Mouse (Mus musculus): Measurements from ENCODE around the gene Ppp1r9a. TPM values are rescaled to one million over a fixed set of nuclear protein-coding genes. Genes with fewer than 3 reads are reported as not detected.

The Ppp1r9a gene
- polyA plus RNA-seq, 2 experiments: 18.9 to 33.8 TPM

DNA sequence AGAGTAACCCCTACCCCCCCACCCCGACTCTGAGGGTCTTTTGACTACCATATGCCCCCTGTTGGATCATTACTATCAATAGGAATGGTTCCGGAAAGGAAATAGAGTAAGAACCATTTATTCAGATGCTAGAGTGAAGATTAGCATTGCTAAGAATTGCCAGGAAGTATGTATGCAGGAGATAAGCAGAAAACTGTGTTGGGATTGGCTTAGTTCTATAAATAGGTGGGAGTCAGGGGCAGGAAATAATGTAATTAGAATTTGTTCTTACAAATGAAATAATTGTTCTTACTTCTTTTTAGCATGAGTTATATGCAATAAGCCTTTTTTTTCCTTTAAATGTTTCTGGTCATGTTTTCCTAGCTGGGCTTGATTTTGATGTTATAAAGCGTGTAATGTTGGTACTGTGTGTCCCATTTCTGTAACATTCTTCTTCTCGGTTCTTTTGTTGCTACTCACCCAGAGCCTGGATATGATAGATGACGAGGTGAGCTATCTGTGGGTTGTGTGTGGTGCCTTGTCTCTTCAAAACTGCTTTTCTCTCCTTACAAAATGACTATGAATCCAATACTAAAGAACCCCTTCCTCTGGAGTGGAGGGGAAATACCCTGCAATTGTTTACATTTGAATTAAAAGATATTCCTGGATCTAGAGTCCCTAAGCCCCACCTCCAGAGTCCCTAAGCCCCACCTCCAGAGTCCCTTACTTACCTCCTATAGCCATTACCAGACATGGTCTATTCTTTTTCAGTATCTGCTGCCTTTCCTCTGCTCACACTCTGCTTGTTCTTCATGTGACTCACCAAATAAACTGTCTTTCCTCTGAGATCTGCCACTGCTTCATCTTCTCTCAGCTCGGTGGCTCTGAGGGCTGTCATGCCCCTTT is 254.1 kb downstream of the Ppp1r9a start:
- Histone ChIP-seq H3K4me3 (replicated peaks; ENCODE audit: low read length) (no peak overlapping the region), H3K9me3 (ENCODE audit: control insufficient read depth, low read length) (no peaks in the 10 kb centered on the region), H3K36me3 (ENCODE audit: control insufficient read depth, insufficient read depth, low read length) (peaks cover 8% of the 10 kb centered on the region), H3K27ac (replicated peaks; ENCODE audit: low read depth, low read length) (no peak overlapping the region), H3K4me1 (ENCODE audit: control insufficient read depth, insufficient read depth, low read length) (no peaks in the 10 kb centered on the region), H3K27me3 (ENCODE audit: control insufficient read depth, insufficient read depth, low read length) (no peaks in the 10 kb centered on the region), H3K9ac (ENCODE audit: low read depth, low read length, severe bottlenecking) (no peak overlapping the region), H3K4me2 (replicated peaks; ENCODE audit: low read depth, low read length, severe bottlenecking) (no peak overlapping the region)
- ATAC-seq (ENCODE audit: low FRiP score, low read depth) (no peak), DNase-seq (ENCODE audit: low spot score) (no peak)
- 81% methylated on average over 6 of the region's 6 CpGs for WGBS
- TF ChIP-seq POLR2A (IDR thresholded peaks at IDR 0.05; ENCODE audit: borderline replicate concordance, extremely low read depth, insufficient read depth, insufficient read length): no peak

DNA sequence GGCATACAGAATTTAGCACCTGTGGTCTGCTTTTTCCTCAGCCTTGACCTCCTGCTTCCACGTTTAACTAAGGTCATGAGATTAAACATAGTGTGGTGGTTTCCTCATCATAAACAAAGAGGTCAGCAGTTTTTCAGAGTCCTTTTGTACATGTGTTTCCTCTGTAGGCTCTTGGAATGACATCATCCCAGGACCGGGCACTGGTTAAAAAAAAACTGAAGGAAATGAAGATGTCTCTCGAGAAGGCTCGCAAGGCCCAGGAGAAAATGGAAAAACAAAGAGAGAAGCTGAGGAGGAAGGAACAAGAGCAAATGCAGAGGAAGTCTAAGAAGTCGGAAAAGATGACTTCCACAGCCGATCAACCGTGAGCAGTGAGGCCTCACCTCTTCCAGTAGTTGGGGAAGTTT is 256.7 kb downstream of the Ppp1r9a start:
- Histone ChIP-seq H3K9ac (ENCODE audit: low read depth, low read length, severe bottlenecking) (no peak overlapping the region), H3K4me3 (replicated peaks; ENCODE audit: low read length) (no peak overlapping the region), H3K36me3 (ENCODE audit: control insufficient read depth, insufficient read depth, low read length) (peaks cover 8% of the 10 kb centered on the region), H3K9me3 (ENCODE audit: control insufficient read depth, low read length) (no peaks in the 10 kb centered on the region), H3K27me3 (ENCODE audit: control insufficient read depth, insufficient read depth, low read length) (no peaks in the 10 kb centered on the region), H3K4me2 (replicated peaks; ENCODE audit: low read depth, low read length, severe bottlenecking) (no peak overlapping the region), H3K27ac (replicated peaks; ENCODE audit: low read depth, low read length) (no peak overlapping the region), H3K4me1 (ENCODE audit: control insufficient read depth, insufficient read depth, low read length) (no peaks in the 10 kb centered on the region)
- ATAC-seq (ENCODE audit: low FRiP score, low read depth): no peak
- DNase-seq (ENCODE audit: low spot score): no peak
- 85% methylated on average over 7 of the region's 7 CpGs for WGBS
- TF ChIP-seq POLR2A (IDR thresholded peaks at IDR 0.05; ENCODE audit: borderline replicate concordance, extremely low read depth, insufficient read depth, insufficient read length): no peak

DNA sequence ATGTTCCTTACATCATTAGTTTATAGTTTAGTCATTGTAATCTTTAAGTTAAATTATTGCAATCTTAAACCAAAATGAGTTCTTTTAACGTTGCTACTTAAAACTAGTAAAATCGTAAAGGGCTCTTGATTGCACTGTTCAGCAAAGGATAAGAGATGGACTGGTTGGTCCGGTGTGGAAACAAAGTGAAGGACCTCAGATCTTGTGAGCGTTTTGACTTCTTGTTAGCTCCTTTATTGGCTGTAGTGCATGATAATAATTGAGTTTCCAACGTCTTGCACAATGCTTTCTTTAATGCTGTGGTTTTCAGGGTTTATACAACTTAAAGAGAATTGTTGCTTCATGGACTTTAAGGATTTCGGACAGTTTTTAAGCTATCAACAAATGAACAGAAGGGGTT is 259.3 kb downstream of the Ppp1r9a start:
- Histone ChIP-seq H3K27ac (replicated peaks; ENCODE audit: low read depth, low read length) (no peak overlapping the region), H3K4me1 (ENCODE audit: control insufficient read depth, insufficient read depth, low read length) (no peaks in the 10 kb centered on the region), H3K9me3 (ENCODE audit: control insufficient read depth, low read length) (no peaks in the 10 kb centered on the region), H3K36me3 (ENCODE audit: control insufficient read depth, insufficient read depth, low read length) (peaks cover 8% of the 10 kb centered on the region), H3K4me3 (replicated peaks; ENCODE audit: low read length) (no peak overlapping the region), H3K27me3 (ENCODE audit: control insufficient read depth, insufficient read depth, low read length) (no peaks in the 10 kb centered on the region), H3K9ac (ENCODE audit: low read depth, low read length, severe bottlenecking) (no peak overlapping the region), H3K4me2 (replicated peaks; ENCODE audit: low read depth, low read length, severe bottlenecking) (no peak overlapping the region)
- DNase-seq (ENCODE audit: low spot score) (no peak), ATAC-seq (ENCODE audit: low FRiP score, low read depth) (no peak)
- WGBS: 46% methylated on average over 6 of the region's 6 CpGs
- TF ChIP-seq POLR2A (IDR thresholded peaks at IDR 0.05; ENCODE audit: borderline replicate concordance, extremely low read depth, insufficient read depth, insufficient read length): no peak

DNA sequence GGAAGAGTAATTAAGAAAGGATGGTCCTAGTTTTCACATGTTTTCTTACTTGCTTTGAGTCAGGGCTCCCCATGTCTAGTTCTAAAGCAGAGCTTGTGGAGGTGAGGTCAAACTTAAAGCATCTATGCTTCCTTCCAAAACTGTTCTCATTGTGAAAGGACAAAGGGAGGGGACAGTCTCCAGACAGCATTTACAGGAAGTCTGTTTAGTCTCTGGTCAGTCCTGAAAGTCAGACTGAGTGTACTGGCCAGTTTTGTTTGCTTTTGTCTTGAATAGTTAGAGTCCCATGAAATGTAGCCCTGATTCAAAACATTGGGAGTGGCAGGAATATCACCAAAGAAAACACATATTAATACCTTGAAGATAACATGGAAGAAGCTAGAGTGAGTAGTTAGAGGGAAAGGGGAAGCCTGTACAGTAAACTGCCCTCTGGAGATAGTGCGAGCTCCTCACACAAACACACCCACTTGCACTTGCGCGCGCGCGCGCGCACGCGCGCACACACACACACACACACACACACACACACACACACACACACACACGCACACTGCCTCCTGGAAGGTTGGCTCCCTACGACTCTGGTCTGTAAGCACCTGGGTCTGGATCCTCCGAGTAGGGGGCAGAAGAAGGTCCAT is 260.9 kb downstream of the Ppp1r9a start:
- no peaks in the 10 kb centered on the region for H3K4me1 ChIP-seq (ENCODE audit: control insufficient read depth, insufficient read depth, low read length)
- WGBS: 98% methylated on average over 12 of the region's 14 CpGs
- no peaks in the 10 kb centered on the region for H3K9me3 ChIP-seq (ENCODE audit: control insufficient read depth, low read length)
- DNase-seq (ENCODE audit: low spot score) (no peak), ATAC-seq (ENCODE audit: low FRiP score, low read depth) (no peak)
- no peak overlapping the region for H3K9ac ChIP-seq (ENCODE audit: low read depth, low read length, severe bottlenecking)
- peaks cover 5% of the 10 kb centered on the region; the same call in 1 of the 2 replicates for H3K36me3 ChIP-seq (ENCODE audit: control insufficient read depth, insufficient read depth, low read length)
- no peak overlapping the region for H3K4me2 ChIP-seq (replicated peaks; ENCODE audit: low read depth, low read length, severe bottlenecking)
- H3K4me3 ChIP-seq (replicated peaks; ENCODE audit: low read length): no peak overlapping the region
- no peak overlapping the region for H3K27ac ChIP-seq (replicated peaks; ENCODE audit: low read depth, low read length)
- H3K27me3 ChIP-seq (ENCODE audit: control insufficient read depth, insufficient read depth, low read length): no peaks in the 10 kb centered on the region
- no peak for TF ChIP-seq POLR2A (IDR thresholded peaks at IDR 0.05; ENCODE audit: borderline replicate concordance, extremely low read depth, insufficient read depth, insufficient read length)

DNA sequence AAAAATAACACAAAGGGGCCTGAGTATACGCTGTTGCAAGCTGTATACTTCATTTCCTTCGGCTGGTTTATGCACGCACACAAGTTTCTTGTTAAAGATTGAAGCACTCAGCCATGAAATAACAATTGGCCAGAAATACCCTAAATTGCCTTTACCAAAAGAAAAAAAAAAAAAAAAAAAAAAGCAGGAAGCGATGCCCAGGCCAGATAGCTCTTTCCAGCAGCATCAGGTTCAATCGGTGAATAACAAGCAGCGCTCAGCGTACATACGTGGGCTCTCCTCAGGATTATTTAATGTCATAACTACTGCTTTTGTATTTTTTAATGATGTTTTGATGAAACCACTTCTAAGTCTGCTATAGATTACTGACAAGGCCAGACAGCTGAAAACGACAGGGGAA is 262.1 kb downstream of the Ppp1r9a start:
- H3K9ac ChIP-seq (ENCODE audit: low read depth, low read length, severe bottlenecking): no peak overlapping the region

More for the DNA sequence above, 262.1 kb downstream of the Ppp1r9a start:
- H3K4me3 ChIP-seq (replicated peaks; ENCODE audit: low read length): no peak overlapping the region
- H3K9me3 ChIP-seq (ENCODE audit: control insufficient read depth, low read length): no peaks in the 10 kb centered on the region
- WGBS: 58% methylated on average over 9 of the region's 9 CpGs
- no peaks in the 10 kb centered on the region for H3K27me3 ChIP-seq (ENCODE audit: control insufficient read depth, insufficient read depth, low read length)
- H3K36me3 ChIP-seq (ENCODE audit: control insufficient read depth, insufficient read depth, low read length): peaks cover 2% of the 10 kb centered on the region; the same call in 1 of the 2 replicates
- no peak for TF ChIP-seq POLR2A (IDR thresholded peaks at IDR 0.05; ENCODE audit: borderline replicate concordance, extremely low read depth, insufficient read depth, insufficient read length)
- ATAC-seq (ENCODE audit: low FRiP score, low read depth) (no peak), DNase-seq (ENCODE audit: low spot score) (no peak)
- H3K4me1 ChIP-seq (ENCODE audit: control insufficient read depth, insufficient read depth, low read length): no peaks in the 10 kb centered on the region
- 0 out of 2 replicates have a peak overlapping the region, but pooled peaks have one; percentile 13 for H3K27ac ChIP-seq (replicated peaks; ENCODE audit: low read depth, low read length)
- H3K4me2 ChIP-seq (replicated peaks; ENCODE audit: low read depth, low read length, severe bottlenecking): no peak overlapping the region
